In the genomic region with DNA sequence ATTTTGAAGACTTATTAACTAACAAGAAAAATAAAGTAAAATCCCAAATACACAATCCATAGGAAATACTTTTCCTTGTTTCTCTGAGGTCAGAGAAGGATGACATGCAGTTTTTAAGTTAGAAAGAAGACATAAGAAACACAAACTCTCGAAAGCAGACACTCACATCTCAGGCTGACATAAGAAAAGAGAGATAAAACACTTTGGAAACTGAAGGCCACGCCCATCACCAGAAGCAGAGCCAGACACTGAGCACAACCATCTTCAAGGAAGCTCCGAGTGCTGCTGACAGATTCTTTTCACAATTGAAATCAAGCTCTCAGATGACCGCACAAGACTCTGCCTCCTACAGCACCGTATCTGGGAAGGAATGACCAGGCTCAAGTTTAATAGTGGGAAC, we compare ENCODE assay signal across 13 mouse cellular contexts. TPM values are rescaled to one million over a fixed set of nuclear protein-coding genes. Genes with fewer than 3 reads are reported as not detected.
A peak's percentile ranks its signal among the peaks of the same experiment; 100 is the strongest.
DNase-seq lines count a peak whose midpoint lies in the region; ATAC-seq lines count a peak whose summit lies in the region.
"Had no signal": no experiment of that assay in that cellular context is flagged by ENCODE, and none has a peak within 500 bp of the region (broad histone marks: within the 10 kb centered on the region; RNA-seq: fewer than 3 reads in every experiment).

No protein-coding gene starts in this region.

- H3K27ac ChIP-seq in liver, embryonic 13.5 days, result peak overlapping the region; percentile 94
- H3K27ac ChIP-seq in intestine, embryonic 16.5 days (ENCODE audit: low read length), result no peak overlapping the region
- H3K27ac ChIP-seq: layer of hippocampus, adult 2 months; midbrain, embryonic 12.5 days; neural tube, embryonic 12.5 days had no signal

- ATAC-seq in CD4-positive, CD25-positive, alpha-beta regulatory T cell, adult 4 months, result no peak
- peak; percentile 77 for ATAC-seq in liver, embryonic 13.5 days (ENCODE audit: low read depth)
- no peak for ATAC-seq in intestine, embryonic 16.5 days

- WGBS in liver, embryonic 13.5 days (ENCODE audit: insufficient replicate concordance), result 16% methylated on average over 5 of the region's 5 CpGs
- WGBS in intestine, embryonic 16.5 days, result 55% methylated on average over 5 of the region's 5 CpGs

- no peaks in the 10 kb centered on the region for H3K27me3 ChIP-seq in liver, embryonic 13.5 days
- no peaks in the 10 kb centered on the region for H3K27me3 ChIP-seq in intestine, embryonic 16.5 days (replicated peaks; ENCODE audit: control insufficient read depth, insufficient read depth, low read length)
- H3K27me3 ChIP-seq: midbrain, embryonic 12.5 days; neural tube, embryonic 12.5 days had no signal

- H3K9ac ChIP-seq in liver, embryonic 13.5 days, result peak overlapping the region; percentile 52; the same call in 1 of the 2 replicates
- H3K9ac ChIP-seq in intestine, embryonic 16.5 days (ENCODE audit: low read depth, low read length), result no peak overlapping the region
- H3K9ac ChIP-seq: midbrain, embryonic 12.5 days; neural tube, embryonic 12.5 days had no signal

- H3K36me3 ChIP-seq in liver, embryonic 13.5 days, result peaks cover 5% of the 10 kb centered on the region; the same call in 1 of the 2 replicates
- H3K36me3 ChIP-seq in intestine, embryonic 16.5 days (ENCODE audit: control insufficient read depth, insufficient read depth, low read length), result no peaks in the 10 kb centered on the region
- H3K36me3 ChIP-seq: midbrain, embryonic 12.5 days; neural tube, embryonic 12.5 days had no signal

- H3K4me1 ChIP-seq in liver, embryonic 13.5 days (replicated peaks), result peaks cover 67% of the 10 kb centered on the region
- H3K4me1 ChIP-seq in intestine, embryonic 16.5 days (ENCODE audit: control insufficient read depth, insufficient read depth, low read length), result no peaks in the 10 kb centered on the region
- H3K4me1 ChIP-seq: neural tube, embryonic 12.5 days had no signal

- peak overlapping the region; percentile 63 for H3K4me2 ChIP-seq in liver, embryonic 13.5 days
- no peak overlapping the region for H3K4me2 ChIP-seq in intestine, embryonic 16.5 days (ENCODE audit: low read depth, low read length)
- H3K4me2 ChIP-seq: midbrain, embryonic 12.5 days; neural tube, embryonic 12.5 days had no signal

- H3K4me3 ChIP-seq in liver, embryonic 13.5 days (replicated peaks), result peak overlapping the region; percentile 18; the same call in 1 of the 2 replicates
- H3K4me3 ChIP-seq in intestine, embryonic 16.5 days (ENCODE audit: low read length), result no peak overlapping the region
- H3K4me3 ChIP-seq: layer of hippocampus, adult 2 months; midbrain, embryonic 12.5 days; neural tube, embryonic 12.5 days had no signal

- no peaks in the 10 kb centered on the region for H3K9me3 ChIP-seq in liver, embryonic 13.5 days (replicated peaks)
- H3K9me3 ChIP-seq in intestine, embryonic 16.5 days (ENCODE audit: control insufficient read depth, low read length), result no peaks in the 10 kb centered on the region
- H3K9me3 ChIP-seq: midbrain, embryonic 12.5 days; neural tube, embryonic 12.5 days had no signal

- DNase-seq in CD4-positive, CD25-positive, alpha-beta regulatory T cell, adult 2 months (ENCODE audit: low read depth, low spot score), result peak; percentile 67
- DNase-seq in A20 (ENCODE audit: low read depth, low spot score), result peak; percentile 75
- peak; percentile 71 for DNase-seq in c-Kit-negative CD71-positive TER-119-positive erythroid progenitor cells, embryonic 14.5 days (ENCODE audit: low read depth, low spot score)
- peak; percentile 75 for DNase-seq in liver, embryonic 13.5 days
- no peak for DNase-seq in cerebellum, adult 9-10 months
- DNase-seq in kidney, adult 8-10 months, result no peak
- DNase-seq: kidney, adult 11 months; lung, adult 18-20 months had no signal

RNA-seq across cellular contexts. Expression of gene Rab8b, which starts 23.5 kb away (rescaled TPM):
- 100 to 1,000 TPM; 138 to 179 TPM for polyA plus RNA-seq in CD4-positive, CD25-positive, alpha-beta regulatory T cell, adult 4 months (2017; shearing (Covaris generic))
- polyA plus RNA-seq in liver, embryonic 13.5 days (2015; fragmentation: Nextera tagmentation; extraction: Ambion mirVana), result 30.9 and 38.0 TPM in 2 replicates
- 18.3 and 18.4 TPM in 2 replicates for polyA plus RNA-seq in intestine, embryonic 16.5 days (2015; fragmentation: Nextera tagmentation; extraction: Ambion mirVana)

RNA-seq across cellular contexts. Expression of gene Rps27l, which starts 49.9 kb away (rescaled TPM):
- 100 to 1,000 TPM; 155 to 182 TPM for polyA plus RNA-seq in CD4-positive, CD25-positive, alpha-beta regulatory T cell, adult 4 months (2017; shearing (Covaris generic))
- 702 and 803 TPM in 2 replicates for polyA plus RNA-seq in liver, embryonic 13.5 days (2015; fragmentation: Nextera tagmentation; extraction: Ambion mirVana)
- polyA plus RNA-seq in intestine, embryonic 16.5 days (2015; fragmentation: Nextera tagmentation; extraction: Ambion mirVana), result 763 and 818 TPM in 2 replicates

Comparison
In these comparisons a context has a peak if more than half of its experiments do, and no peak if none do; other contexts are left out.
1. DNase-seq: peak in CD4-positive, CD25-positive, alpha-beta regulatory T cell, adult 2 months (single experiment), A20 (single experiment), c-Kit-negative CD71-positive TER-119-positive erythroid progenitor cells, embryonic 14.5 days (single experiment) and liver, embryonic 13.5 days (single experiment); none in cerebellum, adult 9-10 months (single experiment) and kidney, adult 8-10 months (0 of 2).